Mouse (Mus musculus): ENCODE data around the gene Tmem263.

The Tmem263 gene

GRCm38 (mm10) chr10:85102247-85103084 lies at the start of gene Tmem263, which contains the start of gene Fhl4:
TSS of gene Tmem263 (plus strand) at chr10:85102627.
TSS of gene Fhl4 (minus strand) at chr10:85102495.
- DNase-seq (ENCODE audit: low spot score): peak; percentile 88

- no peak for DNase-seq (ENCODE audit: low spot score)
Measured at GRCm38 (mm10) chr10:85054876-85055275, 47.6 kb upstream of the Tmem263 start.

GRCm38 (mm10) chr10:85071605-85072152 lies 30.7 kb upstream of the Tmem263 start:
- no peak for DNase-seq (ENCODE audit: low spot score)

GRCm38 (mm10) chr10:85101841-85102240 lies 586 bp upstream of the Tmem263 start:
- DNase-seq (ENCODE audit: low spot score): no peak

GRCm38 (mm10) chr10:85103085-85103885 lies 858 bp downstream of the Tmem263 start:
- DNase-seq (ENCODE audit: low spot score): peak; percentile 30

GRCm38 (mm10) chr10:85114409-85114808 lies 12.0 kb downstream of the Tmem263 start:
- DNase-seq (ENCODE audit: low spot score): no peak

GRCm38 (mm10) chr10:85125184-85125583 lies 22.8 kb downstream of the Tmem263 start:
- no peak for DNase-seq (ENCODE audit: low spot score)

GRCm38 (mm10) chr10:85127395-85128287 lies 25.2 kb downstream of the Tmem263 start, which contains the start of gene Mterf2:
TSS of gene Mterf2 (minus strand) at chr10:85128027.
- DNase-seq (ENCODE audit: low spot score): peak; percentile 83

- DNase-seq (ENCODE audit: low spot score): peak; percentile 24
Measured at GRCm38 (mm10) chr10:85128453-85128852, 26.0 kb downstream of the Tmem263 start.

- DNase-seq (ENCODE audit: low spot score): no peak
Measured at GRCm38 (mm10) chr10:85136573-85136972, 34.1 kb downstream of the Tmem263 start.

- DNase-seq (ENCODE audit: low spot score): no peak
Measured at GRCm38 (mm10) chr10:85141465-85141864, 39.0 kb downstream of the Tmem263 start.

- DNase-seq (ENCODE audit: low spot score): no peak
Measured at GRCm38 (mm10) chr10:85146282-85146681, 43.9 kb downstream of the Tmem263 start.

GRCm38 (mm10) chr10:85149226-85149625 lies 46.8 kb downstream of the Tmem263 start:
- no peak for DNase-seq (ENCODE audit: low spot score)

- DNase-seq (ENCODE audit: low spot score): peak; percentile 33
Measured at GRCm38 (mm10) chr10:85154195-85154594, 51.8 kb downstream of the Tmem263 start.

GRCm38 (mm10) chr10:85157451-85157850 lies 55.0 kb downstream of the Tmem263 start:
- no peak for DNase-seq (ENCODE audit: low spot score)

- no peak for DNase-seq (ENCODE audit: low spot score)
Measured at GRCm38 (mm10) chr10:85159989-85160619, 57.7 kb downstream of the Tmem263 start.

- DNase-seq (ENCODE audit: low spot score): no peak
Measured at GRCm38 (mm10) chr10:85161745-85162351, 59.4 kb downstream of the Tmem263 start.

- no peak for DNase-seq (ENCODE audit: low spot score)
Measured at GRCm38 (mm10) chr10:85164791-85165190, 62.4 kb downstream of the Tmem263 start.

GRCm38 (mm10) chr10:85165306-85165705 lies 62.9 kb downstream of the Tmem263 start:
- no peak for DNase-seq (ENCODE audit: low spot score)
